Mouse (Mus musculus) lung, adult 2 months (tissue): ENCODE data around the gene Pcca. TPM values are rescaled to one million over a fixed set of nuclear protein-coding genes. Genes with fewer than 3 reads are reported as not detected.

Experiments used
- DNase-seq: peaks from one replicate; pipeline ENCODE4 v3.0.0; 2022
- H3K4me1 ChIP-seq: fragments of 200-500 bp; 2 replicates; pipeline ENCODE4 v1.6.1; 2011; ENCODE audit warnings: low read length; ENCODE audit not compliant: control insufficient read depth, insufficient read depth
- H3K4me3 ChIP-seq: fragments of 200-500 bp; replicated peaks from 2 replicates; pipeline ENCODE3; 2011; ENCODE audit warnings: low read depth, mild to moderate bottlenecking, control low read depth, low read length; ENCODE audit errors: extremely low read depth
- CTCF ChIP-seq: fragments of 200-500 bp; IDR thresholded peaks from 2 replicates; pipeline ENCODE4 v1.5.1; 2011; ENCODE audit warnings: mild to moderate bottlenecking, low read length, control low read depth; ENCODE audit not compliant: insufficient read depth
- POLR2A ChIP-seq: fragments of 200-500 bp; IDR thresholded peaks from 2 replicates; pipeline ENCODE4 v1.6.1; 2011; ENCODE audit warnings: low read depth, mild to moderate bottlenecking, control low read depth, low read length, borderline replicate concordance; ENCODE audit errors: extremely low read depth
- WGBS: fragments of 180-500 bp; shearing (Covaris S2); methylation state at CpG from one replicate; pipeline ENCODE4 v1.1.7; 2018; 5-methylcytosine and 5-hydroxymethylcytosine counted together
- polyA plus RNA-seq: library from polyadenylated mRNA; depleted of rRNA; stranded (reverse); fragments of >200 nt; gene quantifications from 2 replicates; pipeline ENCODE4 v1.2.3, GENCODE M21; 2012

The Pcca gene
- polyA plus RNA-seq, 1 experiment, result 18.7 TPM

DNA sequence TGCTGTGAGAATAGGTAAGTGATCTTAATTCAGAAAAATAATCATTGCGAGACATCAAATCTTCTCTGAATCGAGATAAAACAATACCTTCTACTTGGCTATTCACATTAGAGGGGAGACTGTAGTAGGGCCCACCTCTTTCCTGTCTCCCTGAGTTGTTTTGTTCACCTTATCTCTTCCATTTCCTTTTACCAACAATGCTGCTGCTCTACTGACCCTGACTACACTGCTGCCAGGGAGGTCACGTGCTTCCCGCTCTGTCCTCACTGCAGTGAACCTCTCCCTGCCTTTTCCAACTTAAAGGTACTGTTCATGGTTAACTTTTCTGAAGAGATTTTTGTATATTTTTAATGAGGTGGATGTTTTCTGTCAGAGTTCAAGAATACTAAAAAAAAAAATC lies 52.8 kb downstream of the Pcca start:
- H3K4me1 ChIP-seq, result no peaks in the 10 kb centered on the region
- H3K4me3 ChIP-seq, result no peak overlapping the region
- no peak for TF ChIP-seq POLR2A
- no peak for TF ChIP-seq CTCF
- WGBS, result 63% methylated on average over 4 of the region's 4 CpGs
- no peak for DNase-seq

DNA sequence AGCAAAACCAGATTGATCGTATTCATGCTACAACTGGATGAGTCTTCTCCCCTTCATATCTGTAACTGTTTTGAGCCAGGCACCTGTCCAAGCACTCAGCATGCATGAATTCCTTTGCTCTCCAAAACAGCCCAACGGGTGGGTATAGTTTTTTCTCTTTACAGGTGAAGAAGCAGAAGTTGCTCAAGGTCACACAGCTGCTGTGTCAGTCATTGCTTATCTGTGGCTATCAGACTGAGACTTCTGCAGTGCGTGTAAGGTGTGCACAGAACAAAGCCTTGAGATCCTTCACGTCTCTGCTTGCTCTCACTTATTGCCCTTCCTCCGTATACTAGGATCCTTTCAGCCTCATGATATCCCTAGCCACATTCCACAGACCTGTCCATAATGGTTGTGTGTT lies 63.4 kb downstream of the Pcca start:
- Histone ChIP-seq H3K4me1 (no peaks in the 10 kb centered on the region), H3K4me3 (no peak overlapping the region)
- no peak for DNase-seq
- WGBS, result 72% methylated on average over 5 of the region's 5 CpGs
- TF ChIP-seq CTCF, result no peak
- no peak for TF ChIP-seq POLR2A

DNA sequence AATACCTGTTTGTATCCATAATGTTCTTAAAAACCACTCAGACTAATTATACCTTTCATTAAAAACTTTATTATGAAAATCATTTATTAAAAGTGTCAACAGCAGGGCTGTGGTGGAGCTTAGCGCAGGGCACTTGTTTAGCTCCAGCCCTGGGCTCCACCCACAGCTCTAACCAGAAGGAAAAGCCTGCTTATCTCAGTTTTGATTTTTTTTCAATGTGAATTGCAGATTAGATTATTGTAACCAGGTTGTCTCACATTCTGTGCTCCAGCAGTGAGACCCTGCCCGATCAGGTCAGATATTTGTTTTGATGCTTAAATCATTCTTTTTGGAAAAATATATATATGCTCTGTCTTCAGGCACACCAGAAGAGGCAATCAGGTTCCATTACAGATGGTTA lies 64.7 kb downstream of the Pcca start:
- no peak overlapping the region for H3K4me3 ChIP-seq
- TF ChIP-seq POLR2A (no peak), CTCF (no peak)
- 63% methylated on average over 2 of the region's 2 CpGs for WGBS
- H3K4me1 ChIP-seq, result no peaks in the 10 kb centered on the region
- no peak for DNase-seq

DNA sequence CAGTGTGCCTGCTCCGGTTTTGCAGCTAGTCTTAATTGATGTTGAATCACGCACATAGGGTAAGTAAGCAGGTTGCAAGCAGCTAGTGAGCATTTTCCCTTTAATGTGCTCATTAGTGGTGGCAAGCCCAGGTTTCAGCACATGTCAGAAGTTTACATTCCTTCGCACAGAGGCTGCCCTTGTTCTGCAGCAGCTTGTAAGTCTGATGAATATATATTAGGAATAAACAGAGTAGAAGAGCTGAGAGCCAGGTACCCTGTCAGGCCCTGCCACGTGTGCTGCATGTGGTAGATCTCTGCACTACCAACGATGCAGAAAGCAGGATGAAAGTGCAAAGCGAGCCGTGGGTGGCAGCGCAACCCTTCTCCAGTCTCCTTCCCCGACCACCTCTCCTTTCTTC lies 65.7 kb downstream of the Pcca start:
- no peak for DNase-seq
- WGBS, result 79% methylated on average over 9 of the region's 9 CpGs
- H3K4me3 ChIP-seq, result no peak overlapping the region
- no peaks in the 10 kb centered on the region for H3K4me1 ChIP-seq
- no peak for TF ChIP-seq CTCF
- no peak for TF ChIP-seq POLR2A

DNA sequence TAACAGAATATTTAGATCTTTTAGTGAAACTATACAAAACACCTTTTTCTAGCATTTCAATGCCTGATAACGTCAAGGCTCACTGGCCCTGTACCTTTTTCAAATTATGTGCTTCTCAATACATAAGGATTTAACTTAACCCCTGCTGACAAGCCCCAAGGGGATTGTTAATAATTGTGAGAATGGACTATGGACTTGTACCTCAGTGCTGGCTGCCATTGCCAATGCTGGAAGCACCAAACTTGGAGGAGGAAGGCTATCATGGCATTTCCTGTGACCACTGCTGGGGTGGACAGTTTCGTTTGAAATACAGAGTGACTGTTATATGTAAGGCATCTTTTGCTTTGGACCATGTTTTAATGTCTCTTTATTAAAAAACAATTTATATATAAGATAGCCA lies 68.6 kb downstream of the Pcca start:
- 91% methylated on average over 2 of the region's 2 CpGs for WGBS
- DNase-seq, result no peak
- TF ChIP-seq CTCF (no peak), POLR2A (no peak)
- H3K4me1 ChIP-seq, result no peaks in the 10 kb centered on the region
- no peak overlapping the region for H3K4me3 ChIP-seq

DNA sequence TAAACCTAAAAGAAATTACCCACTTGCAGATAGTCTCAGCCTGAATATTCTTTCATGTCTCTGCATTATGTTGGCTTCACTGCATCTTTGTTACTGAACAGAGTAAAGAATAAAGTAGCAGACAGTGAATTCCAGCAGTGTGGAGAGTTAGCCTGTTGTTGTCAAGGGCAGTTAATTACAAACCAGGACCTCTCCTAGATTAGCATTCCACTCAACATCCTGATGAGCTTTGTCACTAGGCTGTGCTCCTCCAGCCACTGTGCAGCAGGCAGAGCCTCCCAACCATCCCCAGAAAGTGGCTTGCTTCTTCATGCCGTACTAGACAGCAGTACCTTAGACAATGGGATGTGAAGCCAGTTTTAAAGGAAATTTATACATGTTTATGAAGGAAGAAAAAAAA lies 72.4 kb downstream of the Pcca start:
- no peak for TF ChIP-seq POLR2A
- TF ChIP-seq CTCF, result no peak
- DNase-seq, result no peak
- no peaks in the 10 kb centered on the region for H3K4me1 ChIP-seq
- no peak overlapping the region for H3K4me3 ChIP-seq
- 92% methylated on average over 1 of the region's 1 CpGs for WGBS

DNA sequence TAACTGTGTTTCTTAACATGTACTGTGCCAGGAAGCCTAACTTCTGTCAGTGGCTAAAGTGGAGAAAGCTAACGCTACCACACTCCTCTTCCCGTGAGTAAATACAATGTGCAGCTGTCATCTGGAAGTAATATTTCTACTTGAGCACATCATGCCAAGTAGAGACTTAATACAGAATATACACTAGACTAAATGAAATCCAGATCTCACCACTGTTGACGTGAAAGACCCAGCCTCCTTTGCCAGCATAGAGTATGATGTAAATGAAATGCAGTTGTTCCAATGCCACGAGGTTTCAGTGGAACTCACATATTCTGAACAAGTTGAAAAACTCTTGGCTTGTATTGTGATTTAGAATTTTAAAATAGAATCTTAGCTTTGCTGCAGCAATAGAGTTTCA lies 73.3 kb downstream of the Pcca start:
- 75% methylated on average over 4 of the region's 4 CpGs for WGBS
- no peak for DNase-seq
- no peak for TF ChIP-seq CTCF
- TF ChIP-seq POLR2A, result no peak
- H3K4me1 ChIP-seq, result no peaks in the 10 kb centered on the region
- no peak overlapping the region for H3K4me3 ChIP-seq

DNA sequence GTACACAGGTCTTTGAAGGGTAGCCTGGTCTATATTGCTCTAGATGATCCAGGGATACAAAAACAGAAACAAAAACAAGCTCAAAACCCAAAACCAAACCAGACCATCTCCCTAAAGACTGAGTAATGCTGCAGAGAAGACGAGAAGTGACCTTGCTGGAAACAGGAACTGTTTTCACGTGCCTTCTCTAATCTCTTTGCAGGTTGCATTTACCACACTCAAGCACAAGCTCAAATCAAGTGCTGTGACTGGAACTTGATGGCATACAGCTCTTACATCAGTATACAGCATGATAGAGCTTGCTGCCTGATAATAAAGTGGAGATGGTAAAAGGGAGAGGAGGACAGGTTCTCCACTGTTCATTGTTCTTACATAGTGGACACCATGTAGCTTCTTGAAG lies 74.2 kb downstream of the Pcca start:
- no peak overlapping the region for H3K4me3 ChIP-seq
- TF ChIP-seq CTCF (no peak), POLR2A (no peak)
- DNase-seq, result no peak
- no peaks in the 10 kb centered on the region for H3K4me1 ChIP-seq
- WGBS, result 81% methylated on average over 2 of the region's 2 CpGs

DNA sequence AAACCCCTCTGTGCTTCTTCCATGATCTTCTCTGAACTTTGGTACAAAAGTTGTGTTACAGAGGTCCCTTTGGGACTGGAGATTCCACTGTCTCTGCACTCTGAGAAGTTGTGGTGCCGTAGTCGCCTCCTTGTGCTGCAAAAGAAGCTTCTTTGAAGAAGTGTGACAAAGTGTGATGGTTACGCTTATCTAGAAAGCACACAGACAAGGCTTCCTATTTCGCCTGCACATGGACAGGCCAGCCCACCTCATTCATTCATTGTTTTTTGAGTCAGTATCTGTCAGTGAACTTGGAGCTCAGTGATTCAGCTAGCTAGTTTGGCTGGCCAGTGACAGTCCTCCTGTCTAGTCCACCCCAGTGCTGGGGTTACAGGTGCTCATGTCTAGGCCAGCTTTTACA lies 76.9 kb downstream of the Pcca start:
- no peak for DNase-seq
- H3K4me3 ChIP-seq, result no peak overlapping the region
- TF ChIP-seq CTCF, result no peak
- no peak for TF ChIP-seq POLR2A
- no peaks in the 10 kb centered on the region for H3K4me1 ChIP-seq
- 92% methylated on average over 4 of the region's 4 CpGs for WGBS

DNA sequence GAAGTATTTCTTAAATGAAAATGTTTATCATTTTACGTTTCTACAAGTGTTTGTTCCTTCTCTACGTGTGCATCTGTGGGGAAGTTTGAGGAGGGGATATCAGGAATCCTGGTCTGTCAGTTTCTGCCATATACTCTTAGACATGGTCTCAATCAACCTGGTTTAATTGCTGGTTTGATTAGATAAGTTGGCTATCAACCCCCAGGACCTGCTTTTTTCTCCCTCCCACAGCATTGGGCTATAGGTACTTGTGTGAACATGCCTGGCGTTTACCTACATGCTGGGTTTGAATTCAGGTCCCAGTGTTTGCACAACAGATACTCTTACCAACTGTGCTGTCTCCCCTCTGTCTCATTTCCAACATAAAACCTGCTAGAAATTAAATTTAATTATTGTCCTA lies 78.2 kb downstream of the Pcca start:
- WGBS, result 88% methylated on average over 3 of the region's 3 CpGs
- H3K4me3 ChIP-seq, result no peak overlapping the region

DNA sequence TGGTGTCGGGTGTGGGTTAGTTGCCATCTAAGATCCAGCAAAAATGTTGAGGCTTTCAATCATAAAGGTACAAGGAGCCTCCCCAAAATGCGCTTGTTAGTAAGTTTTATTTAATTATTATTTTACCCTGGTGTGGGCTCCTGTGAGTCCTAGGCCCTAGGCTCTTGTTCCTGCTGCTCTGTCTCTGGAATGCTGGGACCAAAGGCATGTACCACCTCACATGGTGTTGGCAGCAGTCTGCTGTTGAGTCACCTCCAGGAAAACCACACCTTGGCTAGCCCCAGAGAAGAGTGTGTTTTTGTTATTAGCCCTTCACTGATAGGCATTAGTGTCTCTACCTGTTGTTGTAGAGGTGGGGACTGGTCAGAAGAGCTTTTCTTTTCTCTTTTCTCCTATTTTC lies 83.5 kb downstream of the Pcca start:
- no peak for TF ChIP-seq CTCF
- TF ChIP-seq POLR2A, result no peak
- H3K4me3 ChIP-seq, result no peak overlapping the region
- no peaks in the 10 kb centered on the region for H3K4me1 ChIP-seq
- over 99% methylated on average over 2 of the region's 2 CpGs for WGBS
- DNase-seq, result no peak

More for the DNA sequence above, 78.2 kb downstream of the Pcca start:
- DNase-seq, result no peak
- H3K4me1 ChIP-seq, result no peaks in the 10 kb centered on the region
- TF ChIP-seq CTCF (no peak), POLR2A (no peak)
